Mouse (Mus musculus) left cerebral cortex, adult 9 months (tissue): ENCODE results near the gene Nprl3.
A peak's percentile ranks its signal among the peaks of the same experiment; 100 is the strongest.
"Not testable (repeated sequence)": the region's sequence is repeated elsewhere in the genome, so short reads cannot be mapped to it uniquely, and the experiment has no call there.

Experiments
- DNase-seq, 2 experiments: peaks; one replicate each; pipeline ENCODE4 v3.0.0; 2022; ENCODE audit warnings: low spot score in 2 of 2

The Nprl3 gene

DNA sequence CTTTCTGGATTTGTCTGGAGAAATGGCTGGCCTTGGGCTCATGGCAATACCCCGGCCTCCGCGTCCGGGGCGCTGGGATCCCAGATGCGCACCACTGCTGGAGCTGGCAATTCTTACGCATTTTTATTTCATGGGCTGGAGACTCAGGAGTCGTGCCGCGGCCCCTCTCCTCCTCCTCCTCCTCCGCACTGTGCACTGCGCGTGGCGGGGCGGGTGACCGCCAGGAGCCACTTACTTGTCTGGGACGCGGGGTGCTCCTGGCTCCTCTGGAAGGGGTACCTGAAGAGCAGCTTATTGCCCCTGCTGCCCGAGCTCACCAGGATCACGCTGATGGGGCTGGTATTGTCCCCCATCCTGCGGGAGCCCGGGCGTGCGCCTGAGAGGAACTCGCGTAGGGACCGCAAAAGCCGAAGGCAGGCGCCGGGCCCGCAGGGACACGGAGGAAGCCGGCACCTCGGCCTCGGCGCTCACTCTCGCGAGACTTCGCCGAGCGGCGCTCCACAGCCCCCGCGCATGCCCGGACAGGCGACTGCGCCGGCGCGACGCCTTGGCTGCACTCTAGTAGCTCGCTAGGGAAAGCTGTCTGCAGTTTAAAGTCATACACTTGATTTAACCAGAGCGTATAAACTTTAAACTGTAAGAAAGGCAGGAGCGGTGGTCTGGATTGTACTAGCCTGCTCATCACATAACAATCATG, at the start of gene Nprl3:
Nprl3 (minus strand) TSS at position 520 of the 697 bp plus-strand sequence.
- DNase-seq, result peak; percentile 85 to 95

DNA sequence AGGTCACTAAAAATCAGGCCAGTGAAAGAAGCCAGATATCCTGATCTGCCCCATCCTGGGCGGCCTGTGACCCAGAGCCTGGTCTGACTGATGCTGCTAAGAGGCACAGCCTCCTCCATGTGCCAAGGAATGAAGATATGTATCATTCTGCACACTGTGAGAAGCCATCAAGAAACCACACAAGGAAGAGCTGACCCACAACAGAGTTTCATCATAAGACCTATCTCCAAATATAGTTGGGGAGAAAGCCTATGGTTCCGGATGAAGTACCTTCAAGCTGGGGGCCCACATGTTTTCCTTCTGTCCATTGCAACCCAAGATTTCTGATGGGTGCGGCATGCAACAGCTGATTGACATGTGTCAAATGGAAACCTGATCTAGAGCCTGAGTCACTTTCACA, 48.5 kb upstream of the Nprl3 start:
- no peak for DNase-seq

DNA sequence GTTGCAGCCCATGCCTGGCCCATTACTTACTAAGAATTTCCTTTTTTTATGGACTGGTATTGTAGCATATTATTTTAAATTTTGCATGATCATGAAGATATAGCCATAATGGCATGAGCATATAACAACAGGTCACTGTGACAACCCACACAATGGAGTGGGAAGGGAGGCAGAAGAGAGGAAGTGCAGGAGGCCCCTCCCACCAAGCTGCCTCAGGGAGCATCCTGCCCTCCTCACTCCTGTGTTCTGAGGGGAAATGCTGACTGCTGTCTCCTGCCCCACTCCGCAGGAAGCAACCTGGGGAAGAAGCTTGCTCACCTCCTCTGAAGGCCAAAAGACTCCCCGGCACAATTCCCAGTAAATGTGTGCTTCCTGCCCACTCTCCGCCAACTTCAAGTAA, 42.4 kb upstream of the Nprl3 start:
- DNase-seq, result no peak

DNA sequence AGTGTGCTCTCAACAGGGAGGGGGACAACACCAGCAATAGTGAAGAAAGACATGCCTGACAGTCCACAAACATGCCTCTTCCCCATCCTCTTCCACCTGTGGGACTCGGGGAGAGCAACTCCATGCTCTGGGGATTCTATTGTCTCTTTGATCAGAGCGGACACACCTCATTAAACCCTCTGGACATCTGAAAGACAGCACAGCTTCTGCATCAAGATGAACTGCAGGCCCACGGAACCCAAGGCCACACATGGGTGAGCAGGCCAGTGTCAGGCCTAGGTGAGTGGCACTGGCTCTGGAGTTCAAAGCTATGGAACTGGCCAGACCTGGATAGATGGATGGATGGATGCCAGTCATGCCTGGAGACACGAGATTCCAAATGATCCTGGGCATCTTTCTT, 41.9 kb upstream of the Nprl3 start:
- DNase-seq, result no peak

DNA sequence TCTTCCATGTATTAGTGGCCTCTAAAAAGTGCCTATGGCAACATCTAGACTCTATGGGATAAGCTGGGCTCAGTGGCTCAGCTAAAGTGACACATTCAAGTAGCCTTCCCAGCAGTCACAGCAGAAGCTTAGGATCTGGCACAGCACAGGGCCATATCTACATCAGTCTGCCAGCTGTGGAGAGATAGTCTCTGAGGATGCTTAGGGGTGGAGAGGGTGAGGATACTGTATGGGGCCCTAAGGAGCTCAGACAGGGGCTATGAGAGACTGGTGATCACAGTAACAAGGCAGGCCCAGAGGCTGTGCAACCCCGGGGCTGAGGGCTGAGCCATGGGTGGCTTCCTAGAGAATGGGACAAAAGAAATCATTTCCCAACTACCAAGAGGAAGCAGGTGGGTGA, 39.5 kb upstream of the Nprl3 start:
- DNase-seq, result no peak

DNA sequence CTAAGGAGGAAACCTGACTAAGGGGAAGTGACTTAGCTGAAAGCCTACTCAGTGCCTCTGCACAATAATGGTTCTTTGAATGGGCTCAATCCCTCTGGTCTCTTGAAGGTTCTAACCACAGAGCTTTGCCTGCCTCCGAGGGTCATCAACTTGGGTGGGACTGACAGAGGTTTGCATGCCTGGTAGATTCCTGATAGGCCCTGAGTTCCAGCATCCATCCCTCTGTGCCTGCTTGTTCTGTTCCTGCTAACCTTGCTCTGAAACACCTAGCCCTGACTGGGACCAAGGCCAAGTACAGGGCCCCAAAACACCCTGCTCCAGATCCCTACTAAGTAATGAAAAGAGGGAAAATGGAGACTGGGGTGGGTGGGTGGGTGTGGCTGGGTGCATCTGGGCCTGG, 35.9 kb upstream of the Nprl3 start:
- no peak for DNase-seq

DNA sequence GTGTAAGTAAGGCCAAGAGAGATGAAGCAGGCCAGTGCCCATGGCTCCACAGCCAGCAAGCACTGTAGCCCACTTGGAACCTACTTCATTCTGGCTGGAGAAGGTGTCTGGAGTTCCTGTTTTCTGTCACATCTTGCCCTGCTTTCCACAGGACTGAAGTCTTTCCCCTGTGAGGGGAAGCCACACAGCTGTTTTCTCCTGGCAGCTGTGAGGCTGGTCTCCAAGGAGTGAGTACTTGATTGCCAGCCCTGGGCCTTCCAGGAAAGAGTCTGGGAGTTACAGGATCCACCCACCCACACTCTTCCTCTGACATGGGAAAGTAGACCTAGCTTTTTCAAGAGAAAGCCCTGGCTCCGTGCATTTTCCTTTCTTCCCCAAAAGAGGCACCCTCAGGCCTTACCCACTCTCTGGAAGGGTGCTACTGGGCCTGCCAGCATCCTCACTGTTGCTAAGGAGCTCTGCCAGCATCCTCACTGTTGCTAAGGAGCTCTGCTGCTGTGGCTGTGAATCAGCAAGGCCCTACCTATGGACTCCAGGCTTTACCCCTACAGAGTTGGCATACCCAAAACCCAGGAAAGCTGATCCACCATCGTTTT, 35.4 kb upstream of the Nprl3 start:
- DNase-seq, result peak; percentile 27 to 62

DNA sequence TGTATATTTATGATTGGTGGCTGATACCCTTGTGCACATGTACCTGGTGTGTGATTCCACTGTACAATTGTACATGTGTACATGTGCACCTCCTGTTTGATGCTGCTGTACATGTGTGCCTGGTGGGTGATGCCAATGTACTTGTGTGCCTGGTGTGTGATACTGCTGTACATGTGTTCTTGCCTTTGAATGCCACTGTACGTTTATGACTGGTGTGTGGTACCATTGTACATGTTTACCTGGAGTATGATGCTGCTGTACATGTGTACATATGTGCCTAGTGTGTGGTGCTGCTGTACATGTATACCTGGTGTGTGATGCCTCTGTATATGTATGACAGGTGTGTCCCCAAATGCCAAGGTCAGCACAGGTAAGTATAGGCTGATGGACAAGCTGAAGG, 34.0 kb upstream of the Nprl3 start:
- no peak for DNase-seq

DNA sequence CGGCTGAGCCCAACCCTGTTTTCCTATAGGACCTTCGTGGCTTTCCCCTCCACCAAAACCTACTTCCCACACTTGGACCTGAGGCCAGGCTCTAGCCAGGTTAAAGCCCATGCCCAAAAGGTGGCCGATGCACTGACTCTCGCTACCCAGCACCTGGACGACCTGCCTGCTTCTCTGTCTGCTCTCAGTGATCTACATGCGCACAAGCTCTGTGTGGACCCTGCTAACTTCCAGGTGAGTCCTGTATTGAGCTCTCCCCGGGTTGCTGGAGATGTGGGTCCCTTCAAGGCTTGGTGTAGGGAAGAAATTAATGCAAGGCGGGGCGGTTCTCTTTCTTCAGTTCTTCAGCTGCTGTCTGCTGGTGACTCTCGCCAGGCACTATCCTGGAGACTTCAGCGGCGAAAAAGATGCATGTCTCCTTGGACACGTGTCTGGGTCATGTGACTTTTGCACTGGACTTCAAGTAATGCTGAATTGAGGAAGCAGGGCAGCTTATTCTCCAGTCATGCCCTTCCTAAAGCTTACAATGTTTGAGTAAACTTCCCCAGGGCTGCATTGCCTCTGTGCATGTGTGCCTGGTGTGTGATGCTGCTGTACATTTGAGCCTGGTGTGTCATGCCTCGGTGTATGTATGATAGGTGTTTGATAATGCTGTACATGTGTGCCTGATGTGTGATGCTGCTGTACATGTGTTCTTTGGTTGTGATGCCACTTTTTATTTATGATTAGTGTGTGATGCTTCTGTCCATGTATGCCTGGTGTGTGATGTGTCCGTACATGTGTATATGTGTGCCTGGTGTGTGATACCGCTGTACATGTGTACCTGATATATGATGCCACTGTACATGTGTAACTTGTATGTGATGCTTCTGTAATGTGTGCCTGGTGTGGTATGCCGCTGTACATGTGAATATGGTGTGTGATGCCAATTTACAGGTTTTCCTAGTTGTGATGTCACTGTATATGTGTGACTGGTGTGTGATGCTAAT, 33.1 kb upstream of the Nprl3 start:
- no peak for DNase-seq

DNA sequence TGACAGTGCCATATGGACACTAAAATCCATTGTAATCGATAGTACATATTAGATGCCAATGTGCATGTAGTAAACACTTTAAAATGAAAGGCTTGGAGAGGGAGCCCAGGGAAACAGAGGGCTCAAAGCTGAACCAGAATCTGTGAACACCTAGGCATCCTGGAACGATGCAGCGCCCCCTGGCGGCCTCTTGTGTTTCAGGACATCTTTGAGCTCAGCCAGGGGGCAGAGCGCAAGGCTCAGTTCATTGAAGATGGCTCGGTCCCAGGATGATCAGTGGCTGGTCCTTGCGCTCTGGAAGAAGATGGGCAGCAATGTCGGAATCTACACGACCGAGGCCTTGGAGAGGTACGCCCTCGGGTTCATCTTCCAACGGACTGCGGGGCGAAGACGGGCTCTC, 32.4 kb upstream of the Nprl3 start, which contains the start of gene Hbq1a:
Hbq1a (plus strand) TSS at position 205 of the 400 bp plus-strand sequence.
- DNase-seq, result peak in 1 of 2 experiments; percentile 67

DNA sequence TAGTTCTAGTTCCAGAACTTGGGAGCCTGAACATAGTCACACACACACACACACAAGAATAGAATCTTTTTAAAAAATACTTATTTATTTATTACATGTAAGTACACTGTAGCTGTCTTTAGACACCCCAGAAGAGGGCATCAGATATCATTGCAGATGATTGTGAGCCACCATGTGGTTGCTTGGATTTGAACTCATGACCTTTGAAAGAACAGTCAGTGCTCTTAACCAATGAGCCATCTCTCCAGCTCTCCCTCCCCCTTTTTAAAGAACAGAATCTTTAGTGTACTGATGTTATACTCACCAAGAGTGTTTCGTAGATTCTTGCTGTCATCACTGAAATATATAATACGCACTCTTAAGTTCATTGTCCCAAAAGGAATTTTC, 31.0 kb upstream of the Nprl3 start:
- no peak for DNase-seq

DNA sequence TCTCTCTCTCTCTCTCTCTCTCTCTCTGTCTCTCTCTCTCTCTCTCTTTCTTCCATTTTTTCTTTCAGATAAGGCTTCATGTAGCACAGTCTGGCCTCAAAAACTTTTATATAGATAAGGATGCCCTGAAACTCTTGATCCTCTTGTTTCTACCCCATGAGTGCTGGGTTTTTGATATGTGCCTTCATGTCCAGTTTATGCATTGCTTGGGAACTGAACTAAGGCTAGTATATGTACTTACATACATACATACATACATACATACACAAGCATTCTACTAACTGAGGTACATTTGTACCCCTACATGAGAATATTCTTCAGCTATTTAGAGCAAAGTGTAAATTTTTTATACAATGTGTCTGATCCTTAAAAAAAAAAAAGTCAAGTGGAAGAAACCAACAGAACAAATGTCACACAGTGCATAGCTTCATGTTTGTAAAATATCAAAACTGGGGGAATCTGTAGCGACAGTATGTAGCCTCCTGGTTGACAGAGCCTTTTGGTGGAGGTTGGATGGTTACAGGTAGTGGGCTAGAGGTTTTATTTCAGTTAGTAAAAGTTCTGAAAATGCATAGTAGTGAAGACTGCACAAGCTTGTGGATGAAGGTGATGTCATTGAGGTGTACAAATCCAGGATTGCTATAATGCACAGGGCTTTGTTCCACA, 30.5 kb upstream of the Nprl3 start:
- DNase-seq, result no peak

DNA sequence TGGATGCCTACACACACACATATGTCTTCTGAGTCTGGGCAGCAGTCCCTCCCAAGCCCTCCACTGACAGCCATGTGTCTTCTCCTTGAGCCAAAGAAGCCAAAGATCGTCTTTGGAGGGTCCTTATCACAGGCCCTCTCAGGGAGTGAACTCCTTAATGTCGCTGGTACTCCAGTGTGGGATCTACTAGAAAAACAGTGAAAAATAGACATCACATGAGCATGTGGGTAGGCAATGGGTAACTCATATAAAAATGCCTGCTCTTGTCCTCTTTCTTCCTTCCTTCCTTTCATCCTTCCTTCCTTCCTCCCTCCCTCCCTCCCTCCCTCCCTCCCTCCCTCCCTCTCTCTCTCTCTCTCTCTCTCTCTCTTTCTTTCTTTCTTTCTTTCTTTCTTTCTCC, 29.9 kb upstream of the Nprl3 start:
- DNase-seq, result not testable (repeated sequence)

DNA sequence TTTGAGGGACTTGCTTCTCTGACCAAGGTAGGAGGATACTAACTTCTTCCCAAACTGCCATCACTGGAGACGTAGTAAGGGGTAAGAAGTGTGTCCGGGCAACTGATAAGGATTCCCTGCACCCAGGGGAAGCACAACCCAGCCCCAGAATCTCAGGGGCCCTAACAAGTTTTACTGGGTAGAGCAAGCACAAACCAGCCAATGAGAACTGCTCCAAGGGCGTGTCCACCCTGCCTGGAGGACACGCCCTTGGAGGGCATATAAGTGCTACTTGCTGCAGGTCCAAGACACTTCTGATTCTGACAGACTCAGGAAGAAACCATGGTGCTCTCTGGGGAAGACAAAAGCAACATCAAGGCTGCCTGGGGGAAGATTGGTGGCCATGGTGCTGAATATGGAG, 28.7 kb upstream of the Nprl3 start, which contains the start of gene Hba-a2:
Hba-a2 (plus strand) TSS at position 287 of the 400 bp plus-strand sequence.
- DNase-seq, result not testable (repeated sequence)

DNA sequence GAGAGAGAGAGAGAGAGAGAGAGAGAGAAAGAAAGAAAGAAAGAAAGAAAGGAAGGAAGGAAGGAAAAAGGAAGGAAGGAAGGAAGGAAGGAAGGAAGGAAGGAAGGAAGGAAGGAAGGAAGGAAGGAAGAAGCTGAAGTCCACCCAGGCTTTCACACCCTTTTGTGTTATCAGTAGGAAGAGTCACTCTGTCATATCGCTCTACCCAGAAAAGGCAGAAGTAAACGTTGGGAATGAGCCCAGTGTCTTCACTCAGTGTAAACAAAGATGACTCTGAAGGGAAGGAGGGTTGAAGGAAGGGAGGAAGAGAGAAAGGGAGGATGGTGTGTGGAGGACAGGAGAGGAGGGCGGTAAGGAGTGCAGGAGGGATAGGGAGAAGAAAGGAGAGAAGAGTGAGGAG, 26.0 kb upstream of the Nprl3 start:
- not testable (repeated sequence) for DNase-seq

DNA sequence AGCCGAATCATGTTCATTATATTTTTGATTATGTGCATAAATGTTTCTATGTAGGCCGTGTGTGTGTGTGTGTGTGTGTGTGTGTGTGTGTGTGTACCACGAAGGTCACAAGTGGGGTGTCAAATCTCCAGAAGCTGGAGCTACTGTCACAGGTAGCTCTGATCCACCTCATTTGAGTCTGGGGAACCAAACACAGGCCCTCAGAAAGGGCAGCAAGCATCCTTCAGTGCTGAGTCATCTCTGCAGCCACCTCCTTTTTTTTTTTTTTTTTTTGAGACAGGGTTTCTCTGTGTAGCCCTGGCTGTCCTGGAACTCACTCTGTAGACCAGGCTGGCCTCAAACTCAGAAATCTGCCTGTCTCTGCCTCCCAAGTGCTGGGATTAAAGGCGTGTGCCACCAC, 25.3 kb upstream of the Nprl3 start:
- not testable (repeated sequence) for DNase-seq

DNA sequence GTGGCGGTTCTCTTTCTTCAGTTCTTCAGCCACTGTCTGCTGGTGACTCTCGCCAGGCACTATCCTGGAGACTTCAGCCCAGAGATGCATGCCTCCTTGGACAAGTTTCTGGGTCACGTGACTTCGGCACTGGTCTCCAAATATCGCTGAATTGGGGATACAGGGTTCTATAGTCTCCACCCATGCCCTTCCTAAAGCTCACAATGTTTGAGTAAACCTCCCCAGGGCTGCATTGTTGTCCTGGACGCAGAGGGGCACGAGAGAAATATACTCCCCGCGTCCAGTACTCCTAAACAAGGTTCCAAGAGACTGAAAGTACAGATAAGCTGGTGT, 20.0 kb upstream of the Nprl3 start:
- DNase-seq, result no peak

DNA sequence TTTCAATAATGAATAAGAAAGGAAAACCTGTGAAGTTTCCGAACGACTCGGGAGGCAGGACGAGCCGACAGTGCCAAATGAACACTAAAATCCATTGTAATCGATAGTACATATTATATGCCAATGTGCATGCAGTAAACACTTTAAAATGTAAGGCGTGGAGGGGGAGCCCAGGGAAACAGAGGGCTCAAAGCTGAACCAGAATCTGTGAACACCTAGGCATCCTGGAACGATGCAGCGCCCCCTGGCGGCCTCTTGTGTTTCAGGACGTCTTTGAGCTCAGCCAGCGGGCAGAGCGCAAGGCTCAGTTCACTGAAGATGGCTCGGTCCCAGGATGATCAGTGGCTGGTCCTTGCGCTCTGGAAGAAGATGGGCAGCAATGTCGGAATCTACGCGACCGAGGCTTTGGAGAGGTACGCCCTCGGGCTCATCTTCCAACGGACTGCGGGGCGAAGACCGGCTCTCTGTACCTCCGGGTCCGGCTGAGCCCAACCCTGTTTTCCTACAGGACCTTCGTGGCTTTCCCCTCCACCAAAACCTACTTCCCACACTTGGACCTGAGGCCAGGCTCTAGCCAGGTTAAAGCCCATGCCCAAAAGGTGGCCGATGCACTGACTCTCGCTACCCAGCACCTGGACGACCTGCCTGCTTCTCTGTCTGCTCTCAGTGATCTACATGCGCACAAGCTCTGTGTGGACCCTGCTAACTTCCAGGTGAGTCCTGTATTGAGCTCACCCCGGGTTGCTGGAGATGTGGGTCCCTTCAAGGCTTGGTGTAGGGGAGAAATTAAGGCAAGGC, 19.4 kb upstream of the Nprl3 start, which contains the start of gene Hbq1b:
Hbq1b (plus strand) TSS at position 271 of the 798 bp plus-strand sequence.
- DNase-seq, result peak; percentile 28 to 87

DNA sequence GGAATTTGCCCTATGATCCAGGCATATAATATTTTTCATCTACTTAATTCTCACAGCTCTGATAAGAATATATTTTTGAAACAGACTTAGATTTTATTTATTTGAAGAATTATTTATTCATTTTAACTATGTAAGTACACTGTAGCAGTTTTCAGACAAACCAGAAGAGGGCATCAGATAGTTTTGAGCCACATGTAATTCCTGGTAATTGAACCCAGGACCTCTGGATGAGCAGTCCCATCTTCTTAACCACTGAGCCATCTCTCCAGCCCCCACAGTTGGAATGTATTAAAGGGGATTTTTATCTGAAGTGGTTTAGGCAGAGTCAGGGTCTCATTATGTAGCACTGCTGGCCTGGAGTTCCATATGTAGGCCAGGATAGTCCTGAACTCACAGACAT, 18.4 kb upstream of the Nprl3 start:
- DNase-seq, result not testable (repeated sequence)

DNA sequence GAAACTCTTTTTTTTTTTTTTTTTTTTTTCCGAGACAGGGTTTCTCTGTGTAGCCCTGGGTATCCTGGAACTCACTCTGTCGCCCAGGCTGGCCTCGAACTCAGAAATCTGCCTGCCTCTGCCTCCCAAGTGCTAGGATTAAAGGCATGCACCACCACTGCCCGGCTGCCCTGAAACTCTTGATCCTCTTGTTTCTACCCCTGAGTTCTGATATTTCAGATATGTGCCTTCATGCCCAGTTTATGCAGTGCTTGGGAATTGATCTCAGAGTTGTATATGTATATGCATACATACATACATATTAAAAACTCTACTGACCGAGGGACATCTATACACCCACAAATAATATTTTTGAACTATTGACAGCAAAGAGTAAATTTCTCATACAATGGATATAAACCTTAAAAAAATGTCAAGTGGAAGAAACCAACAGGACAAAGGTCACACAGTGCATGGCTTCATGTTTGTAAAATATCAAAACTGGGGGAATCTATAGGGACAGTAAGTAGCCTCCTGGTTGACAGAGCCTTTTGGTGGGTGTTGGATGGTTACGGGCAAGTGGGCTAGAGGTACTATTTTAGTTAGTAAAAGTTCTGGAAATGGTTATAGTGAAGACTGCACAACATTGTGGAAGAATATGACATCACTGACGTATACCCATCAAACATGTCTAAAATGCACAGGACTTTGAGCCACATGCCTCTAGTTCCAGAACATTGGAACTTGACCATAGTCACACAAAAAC, 17.7 kb upstream of the Nprl3 start:
- DNase-seq, result no peak
